Mouse (Mus musculus): ENCODE results near the gene Pip4k2b.

Pip4k2b gene

GRCm38 (mm10) chr11:97697199-97697890 is 47.2 kb downstream of the Pip4k2b start:
- ATAC-seq (ENCODE audit: insufficient number of reproducible peaks, low FRiP score, low TSS enrichment), result no peak

- no peak for ATAC-seq (ENCODE audit: insufficient number of reproducible peaks, low FRiP score, low TSS enrichment)
Measured at GRCm38 (mm10) chr11:97696669-97697068, 47.8 kb downstream of the Pip4k2b start.

GRCm38 (mm10) chr11:97695712-97696401 is 48.6 kb downstream of the Pip4k2b start:
- no peak for ATAC-seq (ENCODE audit: insufficient number of reproducible peaks, low FRiP score, low TSS enrichment)

- ATAC-seq (ENCODE audit: insufficient number of reproducible peaks, low FRiP score, low TSS enrichment), result no peak
Measured at GRCm38 (mm10) chr11:97694921-97695711, 49.4 kb downstream of the Pip4k2b start.

- no peak for ATAC-seq (ENCODE audit: insufficient number of reproducible peaks, low FRiP score, low TSS enrichment)
Measured at GRCm38 (mm10) chr11:97694435-97694834, 50.1 kb downstream of the Pip4k2b start.

- no peak for ATAC-seq (ENCODE audit: insufficient number of reproducible peaks, low FRiP score, low TSS enrichment)
Measured at GRCm38 (mm10) chr11:97689861-97690260, 54.6 kb downstream of the Pip4k2b start.

- no peak for ATAC-seq (ENCODE audit: insufficient number of reproducible peaks, low FRiP score, low TSS enrichment)
Measured at GRCm38 (mm10) chr11:97687061-97687460, 57.4 kb downstream of the Pip4k2b start.

GRCm38 (mm10) chr11:97686322-97686908 is 58.1 kb downstream of the Pip4k2b start:
- no peak for ATAC-seq (ENCODE audit: insufficient number of reproducible peaks, low FRiP score, low TSS enrichment)

GRCm38 (mm10) chr11:97685613-97686321 is 58.7 kb downstream of the Pip4k2b start, which contains the start of gene Cisd3:
Gene Cisd3, plus strand, starts transcription at chr11:97685826.
- peak; percentile 85 for ATAC-seq (ENCODE audit: insufficient number of reproducible peaks, low FRiP score, low TSS enrichment)

- ATAC-seq (ENCODE audit: insufficient number of reproducible peaks, low FRiP score, low TSS enrichment), result no peak
Measured at GRCm38 (mm10) chr11:97684766-97685165, 59.7 kb downstream of the Pip4k2b start.

- ATAC-seq (ENCODE audit: insufficient number of reproducible peaks, low FRiP score, low TSS enrichment), result no peak
Measured at GRCm38 (mm10) chr11:97684063-97684680, 60.3 kb downstream of the Pip4k2b start.

- ATAC-seq (ENCODE audit: insufficient number of reproducible peaks, low FRiP score, low TSS enrichment), result no peak
Measured at GRCm38 (mm10) chr11:97682504-97683055, 61.9 kb downstream of the Pip4k2b start.

GRCm38 (mm10) chr11:97680430-97680829 is 64.1 kb downstream of the Pip4k2b start:
- no peak for ATAC-seq (ENCODE audit: insufficient number of reproducible peaks, low FRiP score, low TSS enrichment)

- no peak for ATAC-seq (ENCODE audit: insufficient number of reproducible peaks, low FRiP score, low TSS enrichment)
Measured at GRCm38 (mm10) chr11:97678301-97678700, 66.2 kb downstream of the Pip4k2b start.

GRCm38 (mm10) chr11:97677842-97678241 is 66.7 kb downstream of the Pip4k2b start:
- no peak for ATAC-seq (ENCODE audit: insufficient number of reproducible peaks, low FRiP score, low TSS enrichment)

GRCm38 (mm10) chr11:97677381-97677780 is 67.1 kb downstream of the Pip4k2b start:
- ATAC-seq (ENCODE audit: insufficient number of reproducible peaks, low FRiP score, low TSS enrichment), result no peak

- ATAC-seq (ENCODE audit: insufficient number of reproducible peaks, low FRiP score, low TSS enrichment), result no peak
Measured at GRCm38 (mm10) chr11:97676050-97676754, 68.3 kb downstream of the Pip4k2b start.

- ATAC-seq (ENCODE audit: insufficient number of reproducible peaks, low FRiP score, low TSS enrichment), result no peak
Measured at GRCm38 (mm10) chr11:97673148-97673547, 71.4 kb downstream of the Pip4k2b start.

- no peak for ATAC-seq (ENCODE audit: insufficient number of reproducible peaks, low FRiP score, low TSS enrichment)
Measured at GRCm38 (mm10) chr11:97671177-97671527, 73.4 kb downstream of the Pip4k2b start.

Data from cerebellum, adult (tissue).